Mouse (Mus musculus) left cerebral cortex, adult 18-20 months (tissue): Measurements from ENCODE around the gene Misp. TPM values are rescaled to one million over a fixed set of nuclear protein-coding genes. Genes with fewer than 3 reads are reported as not detected.
A peak's percentile ranks its signal among the peaks of the same experiment; 100 is the strongest.

Experiments
- DNase-seq, 2 experiments: peaks; one replicate each; pipeline ENCODE4 v3.0.0; 2021 to 2022; ENCODE audit warnings: low spot score in 2 of 2, mixed read lengths in 1 of 2
- total RNA-seq, 2 experiments: library from RNA; stranded (reverse); gene quantifications; 2 replicates each; pipeline ENCODE4 v1.2.3; 2021

Gene Misp
- total RNA-seq, 2 experiments from 2014 or later, result 0.61 to 0.86 TPM

DNA sequence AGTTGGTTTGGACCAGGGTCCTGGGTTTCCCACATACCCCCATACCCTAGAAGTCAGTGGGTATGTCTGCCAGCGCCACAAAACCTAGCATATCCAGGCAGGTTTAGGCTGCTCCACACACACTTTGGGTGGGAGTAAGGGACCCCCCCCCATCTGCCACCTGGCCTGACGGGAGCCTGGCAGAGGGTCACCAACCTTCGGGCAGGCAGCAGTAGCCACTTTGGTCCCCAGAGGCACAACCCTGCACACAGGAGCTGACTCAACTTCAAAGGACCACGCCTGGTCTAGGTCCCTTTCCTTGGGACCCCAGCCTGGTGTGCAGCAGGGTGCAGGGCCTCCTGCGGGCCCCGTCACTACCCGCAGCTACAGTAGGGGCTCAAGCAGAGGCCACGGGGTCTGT is 512 bp upstream of the Misp start:
- no peak for DNase-seq

DNA sequence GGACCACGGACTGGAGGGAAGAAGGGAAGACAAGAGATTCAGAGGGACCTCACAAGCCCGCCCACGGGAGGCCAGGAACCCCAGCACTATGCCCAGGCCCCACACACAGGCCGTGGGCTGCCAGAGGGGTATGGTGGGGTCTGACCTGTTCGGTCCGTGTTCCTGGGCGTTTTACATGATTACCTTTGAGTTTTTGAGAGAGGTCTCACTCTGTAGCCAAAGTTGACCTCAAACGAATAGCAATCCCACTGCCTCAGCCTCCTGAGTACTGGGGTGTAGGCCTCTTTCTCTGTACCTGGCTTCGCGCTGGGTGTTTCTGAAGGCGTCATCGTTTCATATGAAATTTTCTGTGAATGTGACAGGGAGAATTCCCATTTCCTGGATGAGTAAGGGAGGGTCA is 942 bp downstream of the Misp start:
- no peak for DNase-seq

DNA sequence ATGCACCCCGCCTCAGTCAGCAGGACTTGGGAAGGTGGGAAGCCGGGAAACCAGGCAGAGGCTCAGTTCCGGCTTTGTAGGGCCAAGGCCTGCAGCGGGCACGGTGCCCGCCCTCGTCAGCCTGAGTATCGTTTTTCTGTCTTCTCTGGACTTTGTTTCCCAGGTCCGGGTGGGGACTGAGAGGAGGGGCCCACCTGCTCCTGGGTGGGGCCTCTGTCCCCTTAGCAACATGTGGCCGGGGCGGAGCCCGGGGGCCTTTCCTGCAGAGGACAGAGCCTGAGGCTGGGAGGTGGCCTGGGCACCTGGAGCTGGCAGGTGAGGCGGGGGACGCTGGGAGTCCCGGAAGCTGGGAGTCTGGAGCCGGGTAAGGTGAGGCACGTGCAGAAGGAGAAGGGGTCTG is 1.6 kb downstream of the Misp start:
- DNase-seq, result no peak

DNA sequence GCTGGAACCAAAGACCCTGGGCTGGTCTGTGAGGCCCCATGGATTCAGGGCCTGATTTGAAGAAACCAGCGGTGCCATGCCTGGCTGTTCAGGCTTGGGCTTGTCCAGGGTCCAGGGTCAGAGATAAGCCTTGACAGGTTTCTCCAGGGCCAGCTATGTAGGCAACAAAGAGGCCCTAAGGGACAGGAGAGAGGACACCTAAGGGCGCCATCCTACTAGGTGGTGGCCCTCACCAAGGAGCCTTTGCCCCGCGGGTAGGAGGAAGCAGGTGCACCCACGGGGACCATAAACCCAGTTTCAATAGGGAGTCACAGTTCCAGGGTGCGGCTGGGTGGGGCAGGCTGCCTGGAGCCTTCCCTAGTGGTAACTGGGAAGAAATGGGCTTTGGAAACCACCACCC is 2.2 kb downstream of the Misp start:
- DNase-seq, result no peak

DNA sequence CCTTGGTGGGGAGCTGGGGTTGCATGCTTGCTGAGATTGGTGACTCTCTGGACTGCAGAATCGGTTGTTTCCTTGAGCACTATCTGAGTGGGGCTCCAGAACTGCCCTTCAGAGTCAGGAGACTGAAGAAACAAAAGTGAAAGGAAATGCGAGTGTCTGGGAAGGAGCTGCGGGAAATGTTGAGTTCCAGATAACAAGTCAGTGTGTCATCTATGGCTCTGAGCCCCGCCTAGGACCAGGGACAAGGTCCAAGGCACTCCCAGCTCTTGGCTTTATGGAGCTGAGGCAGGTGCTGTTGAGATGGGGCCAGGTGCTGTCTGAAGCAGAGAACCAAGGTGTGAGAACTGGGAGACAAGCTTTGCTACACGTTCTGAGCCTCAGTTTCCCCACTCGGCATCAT is 3.6 kb downstream of the Misp start:
- DNase-seq, result no peak

DNA sequence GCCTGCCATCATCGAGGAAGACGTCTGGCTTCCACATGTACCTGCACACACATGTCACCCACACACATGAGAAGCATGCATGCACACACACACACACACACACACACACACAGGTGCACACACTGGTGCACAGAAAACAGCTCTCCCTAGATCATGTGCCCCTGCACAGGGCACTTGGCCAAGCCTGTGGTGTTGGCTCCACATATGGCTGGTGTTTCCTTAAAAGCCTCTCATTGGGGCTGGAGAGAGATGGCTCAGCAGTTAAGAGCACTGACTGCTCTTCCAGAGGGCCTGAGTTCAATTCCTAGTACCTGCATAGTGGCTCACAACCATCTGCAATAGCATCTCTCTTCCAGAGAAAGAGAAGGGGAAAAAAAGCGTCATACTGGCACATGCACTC is 10.8 kb downstream of the Misp start:
- no peak for DNase-seq

DNA sequence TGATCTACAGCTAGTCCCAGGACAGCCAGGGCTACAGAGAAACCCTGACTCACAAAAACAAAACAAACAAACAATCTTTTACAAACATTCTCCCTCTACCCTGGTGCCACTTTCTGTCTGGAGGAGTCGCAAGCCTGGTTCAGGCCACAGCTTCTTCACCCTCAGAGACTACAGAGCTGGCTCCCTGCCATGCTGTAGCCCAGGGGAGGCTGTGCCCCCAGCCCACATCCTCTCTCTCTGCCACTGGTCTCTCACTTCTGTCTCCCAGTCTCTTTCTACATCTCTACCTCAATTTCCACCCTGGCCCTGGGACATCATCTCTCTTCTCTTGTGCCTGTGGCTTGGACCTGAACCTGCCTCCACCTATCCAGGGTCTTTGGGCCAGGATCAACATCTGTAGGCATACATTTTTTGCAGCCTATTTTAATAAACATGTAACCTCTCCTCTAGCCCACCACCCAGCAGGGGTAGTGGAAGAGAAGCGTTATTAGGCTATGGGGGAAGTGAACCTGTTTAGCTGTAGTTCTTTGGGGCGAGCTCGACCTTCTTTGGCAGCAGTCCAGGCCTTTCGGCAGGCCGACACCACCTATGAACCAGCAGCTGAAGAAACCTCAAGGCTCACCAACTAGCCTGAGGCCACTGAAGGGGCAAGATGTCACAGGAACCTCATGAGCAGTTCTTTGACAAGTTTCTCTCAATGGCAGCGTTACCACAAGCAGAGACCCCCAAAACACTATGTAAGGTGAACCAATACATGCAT is 11.4 kb downstream of the Misp start:
- no peak for DNase-seq

DNA sequence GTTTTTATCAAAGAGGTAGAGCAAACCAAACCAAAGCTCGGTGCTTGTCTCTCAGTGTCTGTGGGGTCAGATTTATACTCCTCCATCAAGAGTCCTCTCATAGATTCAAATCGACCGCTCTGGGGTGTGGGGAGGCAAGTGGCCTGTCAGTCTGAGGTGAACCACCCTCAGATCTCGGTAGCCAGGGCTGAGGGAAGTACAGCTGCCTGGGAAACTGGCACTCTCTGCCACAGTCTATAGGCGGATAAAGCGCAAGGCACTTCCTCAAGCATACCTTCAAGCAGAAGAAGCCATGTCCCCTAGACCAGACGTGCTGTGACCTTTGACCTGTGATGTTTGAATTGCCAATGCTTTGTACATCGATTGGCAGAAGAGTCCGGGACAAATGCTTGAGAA is 12.0 kb downstream of the Misp start:
- no peak for DNase-seq

DNA sequence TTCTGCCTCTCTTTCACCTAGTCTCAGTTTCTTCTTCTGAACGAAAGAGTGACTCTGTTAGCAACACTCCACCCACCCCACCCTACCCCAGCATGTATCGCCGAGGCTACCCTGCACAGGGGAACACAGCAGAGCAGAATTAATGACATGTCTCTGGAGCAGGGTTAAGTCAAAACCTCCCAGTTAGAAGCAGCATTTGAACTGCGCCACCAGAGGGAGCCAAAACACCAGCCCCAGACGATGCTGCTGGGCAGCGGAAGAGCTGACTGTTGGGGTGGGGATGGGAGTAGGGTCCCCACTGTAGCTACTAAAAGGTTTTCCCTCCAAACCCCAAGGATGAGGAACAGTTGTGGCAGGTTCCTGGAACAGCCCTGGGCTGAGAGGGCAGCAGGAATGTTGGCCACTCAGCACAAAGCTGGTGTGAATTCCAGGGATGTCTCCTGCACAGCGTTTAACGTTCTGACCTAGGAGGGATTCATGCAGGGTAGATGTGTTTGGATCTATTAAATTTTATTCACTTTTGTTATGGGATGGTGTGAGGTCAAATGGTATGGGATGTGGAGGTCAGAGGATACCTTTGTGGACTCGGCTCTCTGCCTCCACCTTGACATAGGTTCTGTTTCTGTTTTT is 14.1 kb downstream of the Misp start:
- peak; percentile 82 to 84 for DNase-seq

DNA sequence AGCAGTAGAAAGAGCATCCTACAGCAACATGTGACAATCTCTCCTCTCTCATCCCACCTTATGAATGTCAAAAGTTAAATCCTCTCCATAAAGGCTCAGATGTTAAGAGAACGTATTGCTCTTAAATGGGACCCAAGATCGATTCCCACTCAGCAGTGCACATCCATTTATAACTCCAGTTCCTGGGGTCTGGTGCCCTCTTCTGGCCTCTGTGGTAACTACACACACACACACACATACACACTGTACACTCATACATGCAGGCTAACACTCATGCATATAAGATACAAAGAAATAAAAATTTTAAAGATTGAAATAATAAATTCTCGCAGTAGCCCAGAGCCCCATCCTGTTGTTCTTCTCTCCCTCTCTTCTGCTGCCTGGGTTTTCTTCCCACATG is 16.1 kb downstream of the Misp start:
- DNase-seq, result no peak

DNA sequence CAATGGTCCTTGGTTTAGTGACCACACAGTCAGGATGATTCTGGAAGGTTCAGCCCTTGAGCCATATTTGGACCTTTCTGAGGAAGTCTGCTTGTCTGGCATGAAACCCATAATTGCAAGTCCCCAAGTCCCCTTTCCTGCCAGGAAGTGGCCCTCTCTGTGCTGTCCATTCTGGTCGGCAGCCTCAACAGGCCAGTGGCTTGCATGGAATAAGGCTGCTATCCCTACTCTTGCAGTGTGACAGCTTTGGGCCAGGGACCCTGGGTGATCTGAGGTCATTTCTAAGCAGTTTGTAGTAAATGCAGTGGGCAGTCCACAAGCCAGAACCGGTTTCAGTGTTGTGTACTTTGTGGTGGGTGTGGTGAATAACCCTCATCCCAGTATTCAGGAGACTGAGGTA is 17.4 kb downstream of the Misp start:
- no peak for DNase-seq

DNA sequence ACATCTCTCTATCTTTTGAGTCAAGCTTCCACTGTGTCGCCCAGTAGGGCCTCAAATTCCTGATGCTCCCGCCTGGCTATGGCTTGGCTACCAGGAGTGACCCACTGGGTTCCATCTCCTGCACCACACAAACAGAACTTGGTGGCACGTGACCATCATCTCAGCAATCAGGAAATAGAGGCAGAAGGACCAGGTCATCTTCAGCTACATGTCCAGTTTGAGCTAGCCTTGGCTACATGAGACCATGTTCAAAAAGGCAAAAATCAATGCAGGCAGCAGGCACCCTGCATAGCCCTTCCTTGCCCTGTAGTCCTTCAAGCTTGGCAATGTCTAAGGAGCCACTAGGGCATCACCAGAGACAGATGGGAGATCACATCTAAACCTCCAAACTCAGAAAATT is 19.3 kb downstream of the Misp start:
- no peak for DNase-seq

DNA sequence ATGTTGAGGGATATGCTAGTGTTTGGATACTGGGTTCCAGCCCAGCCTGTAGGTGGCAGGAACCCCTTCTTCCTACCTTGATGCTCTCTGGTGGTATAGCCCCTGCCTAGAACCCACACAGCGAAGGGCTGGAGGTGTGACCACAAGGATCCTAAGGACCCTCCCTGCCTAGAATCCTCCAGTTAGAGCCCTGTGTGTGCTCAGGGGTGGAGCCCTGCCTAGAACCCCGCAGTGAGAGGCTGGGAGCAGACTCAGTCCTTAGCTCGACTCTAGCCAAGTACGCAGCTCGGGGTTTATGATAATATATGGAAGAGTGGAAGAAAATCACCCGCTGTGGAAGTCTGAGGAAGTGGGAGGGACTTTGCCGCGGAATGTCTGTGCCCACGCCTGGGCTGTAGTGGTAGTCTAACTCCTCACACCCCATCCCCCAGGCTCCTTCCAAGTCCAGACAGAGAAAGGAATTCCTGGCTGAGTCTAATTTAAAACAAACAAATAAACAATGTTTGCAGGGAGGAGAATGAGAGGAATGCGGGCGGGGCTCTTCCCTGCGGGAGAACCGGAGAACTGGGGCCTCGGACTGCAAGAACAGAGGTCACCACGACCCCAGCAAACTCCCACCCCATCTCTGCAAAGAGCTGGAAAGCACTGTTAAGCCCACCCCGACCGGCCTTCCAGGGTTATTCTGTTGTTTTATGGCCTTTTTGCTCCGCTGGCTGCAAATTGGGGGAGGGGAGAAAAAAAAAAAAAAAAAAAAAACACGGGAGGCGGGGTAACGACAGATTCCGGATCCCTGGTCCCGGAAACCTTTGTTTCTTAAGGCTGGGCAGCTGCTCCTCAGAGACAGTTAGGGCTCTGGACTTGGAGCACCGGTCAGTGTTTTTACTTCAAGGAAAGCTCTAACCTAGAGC is 20.1 kb downstream of the Misp start:
- peak; percentile 68 to 77 for DNase-seq

DNA sequence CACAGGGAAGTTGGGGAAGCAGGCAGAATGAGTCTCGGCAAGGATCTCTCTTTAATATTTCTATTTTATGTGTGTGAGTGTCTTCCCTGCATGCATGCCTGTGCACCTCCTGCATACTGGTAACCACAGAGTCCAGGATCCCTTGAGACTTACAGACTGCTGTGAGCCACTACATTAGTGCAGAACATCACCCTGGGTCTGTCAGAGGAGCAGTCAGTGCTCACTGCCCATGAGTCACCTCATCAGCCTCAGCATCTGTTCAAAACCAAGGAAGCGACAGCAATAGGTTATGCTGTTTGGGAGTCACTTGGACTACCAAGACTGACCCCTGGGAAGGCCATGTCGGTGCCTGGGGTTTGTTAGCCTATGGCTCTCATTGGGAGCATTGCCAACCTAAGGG is 21.5 kb downstream of the Misp start:
- DNase-seq, result no peak

DNA sequence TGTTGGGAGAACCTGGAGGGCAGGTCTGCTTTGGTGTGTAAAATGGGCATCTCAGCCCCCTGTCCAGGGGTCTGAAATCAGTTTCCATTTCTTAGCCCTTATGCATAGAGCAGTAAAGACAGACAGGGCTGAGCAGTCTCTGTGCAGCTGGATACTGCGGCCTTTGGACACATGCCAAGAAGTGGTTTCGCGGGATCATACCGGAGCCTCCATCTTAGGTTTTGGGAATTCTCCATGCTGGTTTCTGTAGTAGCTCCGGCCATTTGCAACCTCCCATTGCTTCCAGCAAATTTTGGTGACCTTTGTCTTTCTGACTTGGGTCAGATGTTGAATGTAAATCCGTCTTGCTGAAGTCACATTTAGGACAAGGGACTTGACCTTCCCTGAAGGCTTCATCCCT is 22.7 kb downstream of the Misp start:
- DNase-seq, result no peak

DNA sequence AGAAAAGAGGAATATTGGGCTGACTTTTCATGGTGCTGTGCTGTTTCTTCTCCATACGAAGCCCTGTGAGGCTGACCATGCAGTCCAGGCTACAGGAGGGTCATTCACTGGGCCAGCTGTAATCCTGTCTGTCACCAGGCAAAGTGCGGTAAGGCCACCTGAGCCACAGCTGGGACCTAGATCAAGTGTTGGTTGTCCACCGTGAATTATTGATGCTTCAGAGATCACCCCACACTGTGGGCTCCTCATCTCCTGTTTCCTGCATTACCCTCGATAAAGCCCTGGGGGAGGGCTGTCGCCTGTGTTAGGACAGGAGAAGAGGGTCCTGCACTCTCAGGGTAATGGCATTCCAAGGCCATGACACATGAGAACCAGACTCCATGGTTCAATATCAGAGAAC is 25.8 kb downstream of the Misp start:
- no peak for DNase-seq

DNA sequence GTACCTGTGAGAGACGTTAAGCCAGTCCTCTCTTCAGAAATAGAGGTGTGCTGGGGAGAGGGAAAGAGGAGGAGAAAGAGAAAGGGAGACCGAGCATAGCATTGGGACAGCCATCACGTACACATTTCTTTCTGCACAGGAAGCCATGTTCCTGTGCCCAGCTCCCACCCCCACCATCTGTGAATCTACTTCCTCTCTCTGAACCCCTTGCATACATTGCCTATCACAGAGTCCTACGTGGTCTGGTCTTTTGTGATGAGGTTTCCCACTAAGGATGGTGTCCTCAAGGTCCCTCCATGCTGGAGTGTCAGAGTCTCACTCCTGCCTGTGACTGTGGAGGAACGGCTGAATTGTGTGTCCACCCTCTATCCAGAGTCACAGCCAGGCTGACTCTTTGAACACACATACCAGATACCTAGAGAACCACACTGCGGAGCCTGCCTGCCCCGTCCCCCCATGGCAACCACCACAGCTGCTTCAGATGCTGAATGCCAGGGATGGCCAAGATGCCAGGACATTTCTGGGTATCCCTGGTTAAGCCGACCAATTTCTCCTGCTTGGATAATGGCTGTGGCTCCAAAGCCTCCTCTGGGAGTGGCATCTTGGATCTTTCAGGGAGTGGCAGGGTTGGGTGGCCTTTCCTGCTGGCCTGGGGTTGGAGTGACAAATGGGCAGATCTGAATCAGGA is 29.3 kb downstream of the Misp start:
- no peak for DNase-seq

DNA sequence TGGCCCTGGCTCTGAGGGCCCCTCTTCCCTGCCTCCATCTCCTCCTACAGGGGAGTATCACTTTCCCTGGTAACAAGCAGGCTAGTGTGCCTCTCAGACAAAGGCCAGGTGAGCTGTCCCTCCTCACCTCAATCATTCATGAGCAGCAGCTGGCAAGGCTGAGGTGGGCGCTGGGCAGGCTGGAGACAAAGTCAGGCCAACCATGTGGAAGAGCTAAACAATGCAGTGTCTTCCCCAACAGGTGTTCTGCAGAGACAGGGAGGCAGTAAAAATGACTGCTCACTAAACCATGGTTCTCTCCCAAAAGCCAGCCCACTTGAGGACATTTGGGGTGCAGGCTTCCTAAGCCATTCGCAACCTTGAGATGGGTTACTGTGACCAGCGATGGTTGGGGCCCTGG is 30.9 kb downstream of the Misp start:
- DNase-seq, result no peak

DNA sequence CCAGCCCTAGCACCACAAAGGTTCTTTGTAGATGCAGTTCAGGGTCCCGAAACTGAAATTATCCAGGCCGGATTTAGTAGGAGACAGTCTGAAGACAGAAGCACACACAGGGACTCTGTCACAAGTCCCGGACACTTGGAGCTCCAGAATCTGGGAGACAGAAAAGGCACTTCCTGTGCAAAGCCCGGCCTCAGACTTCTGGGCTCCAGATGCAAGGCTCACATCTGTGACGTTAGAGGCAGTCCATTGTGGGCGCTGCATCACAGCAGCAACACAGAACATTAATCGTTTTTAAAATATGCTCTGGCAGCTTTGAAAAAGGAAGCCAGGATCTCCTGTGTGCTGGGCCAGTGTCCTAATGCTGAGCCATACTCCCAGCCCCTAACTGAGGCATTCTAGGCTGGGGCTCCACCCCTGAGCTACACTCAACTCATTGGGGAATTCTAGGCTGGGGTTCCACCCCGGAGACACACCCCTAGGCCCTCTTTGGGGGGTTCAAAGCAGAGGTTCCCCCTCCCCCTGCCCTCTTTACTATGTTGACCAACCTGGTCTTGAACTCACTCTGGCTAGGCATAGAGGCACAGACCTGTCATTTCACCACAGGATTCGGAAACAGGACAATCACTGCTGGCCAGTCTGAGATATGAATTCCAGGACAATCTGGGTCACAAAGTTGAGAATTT is 31.5 kb downstream of the Misp start:
- DNase-seq, result no peak

DNA sequence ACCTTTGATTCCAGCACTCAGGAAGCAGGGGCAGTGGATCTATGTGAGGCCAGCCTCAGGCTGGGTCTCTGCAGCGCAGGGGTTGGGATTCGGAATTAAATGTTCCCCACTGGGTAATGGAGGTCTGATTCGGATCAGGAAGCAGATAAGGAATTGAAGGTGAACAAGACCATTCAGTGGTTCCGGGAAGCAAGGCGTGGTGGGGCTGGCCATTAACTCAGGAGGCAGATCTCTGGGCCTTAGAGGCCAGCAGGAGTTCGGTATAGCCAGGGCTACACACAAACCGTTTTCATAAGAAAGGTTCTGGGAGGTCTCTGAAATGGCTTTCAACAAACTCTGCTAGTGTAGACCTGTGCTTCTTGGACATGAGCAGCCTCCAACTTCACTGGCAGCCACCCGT is 32.0 kb downstream of the Misp start:
- no peak for DNase-seq

DNA sequence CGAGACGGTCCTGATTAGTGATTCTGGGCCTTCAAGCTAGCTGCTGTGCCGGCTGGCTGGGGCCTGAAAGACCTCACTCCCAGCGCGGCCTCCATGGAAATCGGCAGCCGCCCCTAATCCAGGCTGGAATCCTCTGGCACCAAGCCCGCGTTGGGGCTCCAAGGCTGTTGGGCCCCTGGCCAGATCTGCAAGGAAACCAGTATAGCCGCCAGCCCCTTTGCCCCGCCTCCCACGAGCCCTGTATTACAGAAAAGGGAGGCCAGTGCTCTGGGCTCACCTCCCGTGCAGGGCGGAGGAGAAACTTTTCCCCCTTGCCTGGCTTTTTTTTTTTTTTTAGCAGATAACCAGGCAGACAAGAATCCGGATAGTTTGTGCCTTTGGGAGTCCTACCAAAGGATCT is 32.6 kb downstream of the Misp start:
- peak; percentile 73 to 74 for DNase-seq
